Mouse (Mus musculus) kidney, adult 8-10 months (tissue): ENCODE results near the gene Rflnb.
A peak's percentile ranks its signal among the peaks of the same experiment; 100 is the strongest.
"Not testable (repeated sequence)": the region's sequence is repeated elsewhere in the genome, so short reads cannot be mapped to it uniquely, and the experiment has no call there.

Experiments used
- DNase-seq, 2 experiments: peaks; one replicate each; pipeline ENCODE4 v3.0.0; 2022

The Rflnb gene

DNA sequence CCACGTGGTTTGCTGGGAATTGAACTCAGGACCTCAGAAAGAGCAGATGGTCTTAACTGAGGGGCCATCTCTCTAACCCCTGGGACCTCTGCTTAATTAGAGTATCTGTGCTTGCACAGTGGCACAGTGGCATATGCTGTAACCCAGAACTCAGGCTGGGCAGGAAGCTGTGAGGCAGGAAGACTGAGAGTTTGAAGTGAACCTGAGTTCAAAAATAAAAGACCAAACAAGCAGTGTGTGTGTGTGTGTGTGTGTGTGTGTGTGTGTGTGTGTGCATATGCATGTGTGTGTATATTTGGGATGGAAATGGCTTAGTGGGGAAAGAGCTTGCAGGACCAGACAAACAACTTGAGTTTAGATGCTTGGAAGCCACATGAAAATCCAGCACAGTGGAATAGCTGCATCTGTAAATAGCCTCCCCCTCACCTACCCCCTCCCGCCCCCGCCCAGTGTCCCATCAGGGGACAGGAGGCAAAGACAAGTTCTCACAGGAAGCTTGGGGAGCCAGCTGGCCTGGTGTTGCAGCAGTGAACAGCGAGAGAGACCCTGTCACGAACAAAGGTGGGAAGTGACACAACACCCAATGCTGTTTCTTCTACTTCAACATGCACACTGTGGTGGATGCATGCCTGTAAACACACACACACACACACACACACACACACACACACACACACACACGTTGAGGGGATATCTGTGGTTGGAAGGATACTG lies 10.2 kb upstream of the Rflnb start:
- DNase-seq = no peak

DNA sequence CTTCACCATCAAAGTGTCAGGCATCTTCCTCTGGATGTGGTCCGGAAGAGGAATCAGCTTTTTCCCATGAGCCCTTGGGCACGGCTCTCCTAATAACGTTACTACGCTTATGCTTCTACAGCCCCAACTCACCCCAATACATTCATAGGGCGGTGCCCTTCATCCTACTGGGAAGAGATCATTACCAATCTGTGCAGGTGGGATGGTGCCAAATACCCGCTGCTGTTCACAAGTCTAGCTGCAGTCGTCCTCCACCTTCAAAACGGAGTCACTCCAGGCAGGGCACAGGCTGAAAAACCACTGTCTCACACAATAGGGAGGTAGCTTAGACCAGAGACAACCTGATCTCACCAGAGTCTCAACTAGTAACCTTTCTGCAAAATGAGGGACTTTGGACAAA lies 7.6 kb upstream of the Rflnb start:
- DNase-seq = no peak

DNA sequence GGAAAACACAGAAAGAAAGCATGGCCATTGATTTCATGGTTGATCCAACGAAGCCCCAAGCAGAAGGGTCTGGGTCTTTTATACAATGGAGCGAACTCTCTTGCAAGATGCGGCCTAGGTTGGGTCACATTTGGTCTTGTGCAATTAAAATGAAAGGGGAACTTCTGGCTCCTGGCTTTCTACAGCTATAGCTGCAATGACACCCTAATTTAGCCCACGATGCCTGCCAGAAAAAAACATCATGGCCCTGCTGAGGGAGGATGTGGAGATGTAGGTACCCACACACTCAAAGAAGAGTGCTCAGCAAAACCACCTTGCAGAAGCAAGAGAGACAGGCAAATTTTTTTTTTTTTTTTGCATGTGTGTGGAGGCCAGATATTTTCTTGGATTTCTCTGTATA lies 6.3 kb upstream of the Rflnb start:
- DNase-seq = no peak

DNA sequence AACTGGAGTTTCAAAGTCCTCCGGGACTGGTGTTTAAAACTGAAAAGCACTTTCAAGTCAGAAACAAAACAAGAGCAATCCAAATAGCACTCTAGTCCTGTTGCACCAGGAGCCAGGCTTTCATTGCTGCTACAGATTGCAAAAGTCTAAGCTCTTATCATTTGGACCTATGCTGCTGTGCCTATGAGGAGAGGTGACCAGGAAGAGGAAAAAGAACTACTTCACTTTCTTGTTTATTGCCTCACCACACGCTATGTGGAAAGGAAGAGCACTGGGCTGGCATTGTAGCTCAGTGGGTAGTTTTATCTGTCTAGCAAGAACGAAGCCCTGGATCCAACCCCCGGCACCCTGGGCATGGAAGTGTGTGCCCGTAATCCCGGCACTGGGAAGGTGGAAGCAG lies 5.8 kb upstream of the Rflnb start:
- no peak for DNase-seq

DNA sequence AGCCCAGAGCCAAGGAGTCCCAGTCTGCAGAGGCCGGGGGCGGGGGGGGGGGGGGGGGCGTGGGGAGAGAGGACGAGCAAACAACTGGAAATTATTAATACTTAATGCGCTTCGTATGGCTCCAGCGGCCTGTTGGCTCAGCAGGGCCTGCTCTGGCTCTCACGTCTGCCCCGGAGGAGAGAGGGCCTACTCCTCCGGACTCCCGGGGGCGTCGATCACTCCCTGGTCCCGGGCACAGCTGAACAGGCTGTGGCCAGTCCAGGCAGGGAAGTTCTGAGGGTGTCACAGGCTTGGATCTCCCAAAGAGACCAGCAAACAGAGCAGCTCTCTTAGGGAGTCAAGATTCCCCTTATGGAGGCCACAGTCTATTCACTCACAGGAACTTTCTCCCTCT lies 487 bp upstream of the Rflnb start:
- no peak for DNase-seq

DNA sequence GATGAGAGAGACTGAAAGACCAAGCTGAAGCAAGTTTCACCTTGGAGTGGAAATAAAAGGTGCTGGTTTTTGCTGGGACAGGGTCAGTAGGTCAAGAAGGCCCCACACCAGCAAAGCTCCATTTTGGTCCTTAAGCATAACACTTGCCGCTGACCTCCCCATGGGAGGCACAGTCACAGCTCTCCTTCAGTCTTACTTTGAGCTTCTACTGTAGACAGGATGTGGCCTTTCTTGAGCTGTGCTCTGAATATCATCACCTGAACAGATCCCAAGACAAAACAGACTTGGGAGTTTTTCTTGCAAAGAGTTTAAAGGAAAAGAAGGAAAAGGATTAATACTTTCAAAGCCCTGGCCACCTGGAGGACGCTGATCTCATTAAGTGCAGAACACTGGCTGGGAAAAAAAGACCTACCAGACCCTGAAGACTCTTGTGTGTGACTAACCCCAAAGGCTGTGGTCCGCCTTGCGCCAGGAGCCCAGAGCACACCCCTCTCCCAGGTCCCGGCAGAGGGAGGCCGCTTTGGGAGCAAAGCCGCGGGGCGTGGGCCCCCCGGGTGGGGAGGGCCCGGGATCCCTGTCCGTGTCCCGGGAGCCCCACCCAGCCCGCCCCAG lies 949 bp downstream of the Rflnb start:
- DNase-seq = no peak

DNA sequence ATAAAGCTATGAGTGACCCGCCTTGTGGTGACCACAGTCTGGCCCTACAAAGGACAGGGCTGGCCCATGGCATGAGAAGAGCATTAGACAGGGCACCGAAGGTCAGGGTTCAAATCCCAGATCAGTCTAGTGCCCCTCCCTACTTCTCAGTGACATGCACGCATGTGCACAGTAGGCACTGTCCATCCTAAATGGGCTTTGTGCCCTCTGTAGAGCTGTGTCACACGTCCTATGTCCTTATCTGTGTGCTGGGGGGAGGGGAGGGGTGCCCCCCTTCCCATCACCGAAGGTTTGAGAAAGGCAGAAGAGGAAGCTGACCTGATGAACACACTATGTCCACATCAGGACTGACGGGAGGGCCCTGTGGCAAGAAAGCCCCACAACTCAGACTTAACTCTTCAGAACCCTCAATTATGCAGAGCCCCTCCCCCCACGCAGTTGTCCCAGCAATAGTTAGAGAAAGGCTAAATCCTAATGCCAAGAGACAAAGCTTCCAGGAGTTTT lies 2.5 kb downstream of the Rflnb start:
- DNase-seq = no peak

DNA sequence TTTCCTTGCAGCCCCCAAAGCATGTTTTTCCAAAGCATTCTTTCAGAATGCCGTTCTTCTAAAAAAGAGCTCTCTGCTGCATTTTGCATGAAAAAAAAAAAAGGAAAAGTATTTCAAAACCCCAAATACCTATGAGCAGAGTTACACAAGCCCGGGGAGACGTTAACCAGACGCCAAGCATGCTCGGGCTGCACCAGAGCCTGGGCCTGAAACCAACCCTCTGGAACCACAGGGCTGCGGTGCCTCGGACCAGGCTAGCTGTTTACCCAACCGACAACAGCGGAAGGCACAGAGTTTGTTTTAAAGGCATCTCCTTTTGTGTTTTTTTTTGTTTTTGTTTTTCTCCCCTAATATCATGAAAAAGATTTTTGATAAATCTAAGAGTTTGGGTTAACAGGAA lies 6.7 kb downstream of the Rflnb start:
- no peak for DNase-seq

DNA sequence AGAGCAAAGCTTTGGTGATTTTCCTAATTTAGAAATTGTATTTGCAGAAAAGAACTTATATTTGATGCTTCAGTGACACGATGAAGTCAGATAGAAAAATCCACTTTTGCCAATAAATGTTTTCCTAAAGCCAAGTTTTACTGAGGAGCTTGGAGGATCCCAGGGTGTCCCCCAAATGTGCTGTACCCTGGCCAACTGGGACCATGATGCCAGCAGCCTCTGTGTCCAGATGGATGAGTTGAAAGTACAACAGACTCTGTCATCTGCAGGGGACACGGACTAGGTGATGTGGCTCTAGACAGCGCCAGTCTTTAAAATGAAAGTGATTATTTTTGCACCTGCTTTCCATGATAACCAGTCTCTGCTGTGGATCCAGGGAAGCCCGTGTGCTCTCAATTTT lies 7.7 kb downstream of the Rflnb start:
- no peak for DNase-seq

DNA sequence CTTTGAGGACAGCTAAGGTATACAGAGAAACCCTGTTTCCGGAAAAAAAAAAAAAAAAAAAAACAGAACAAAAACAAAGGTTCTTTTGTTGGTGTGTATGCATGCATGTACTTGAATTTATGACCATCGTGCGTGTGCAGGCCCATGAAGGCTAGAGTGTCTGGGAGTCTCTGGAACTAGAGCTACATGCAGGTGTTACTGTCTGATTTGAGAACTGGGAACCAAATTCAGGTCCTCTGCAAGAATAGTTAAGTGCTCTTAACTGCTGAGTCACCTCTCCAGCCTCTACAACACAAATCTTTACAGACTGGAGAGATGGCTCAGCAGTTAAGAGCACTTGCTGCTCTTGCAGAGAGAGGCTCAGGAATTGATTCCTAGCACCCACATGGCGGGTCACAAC lies 11.8 kb downstream of the Rflnb start:
- no peak for DNase-seq

DNA sequence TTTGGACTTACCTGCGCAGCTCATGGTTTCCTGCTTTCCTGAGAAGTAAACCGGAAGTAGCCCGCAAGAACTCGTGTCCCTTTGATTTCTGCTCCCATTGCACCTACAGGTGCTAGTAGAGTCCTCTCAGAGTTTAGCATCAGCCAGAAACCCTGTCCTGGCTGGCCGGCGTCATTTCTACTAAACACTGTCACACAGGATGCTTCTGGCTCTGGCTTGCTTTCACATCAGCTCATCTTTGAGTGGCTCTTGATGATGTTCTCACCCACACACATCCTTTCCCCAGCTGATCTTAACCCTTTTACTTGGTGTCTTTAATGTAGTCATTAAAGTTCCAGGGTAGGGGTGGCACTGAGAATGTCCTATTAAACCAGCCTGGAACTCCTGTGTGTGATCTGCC lies 12.3 kb downstream of the Rflnb start:
- DNase-seq = no peak

DNA sequence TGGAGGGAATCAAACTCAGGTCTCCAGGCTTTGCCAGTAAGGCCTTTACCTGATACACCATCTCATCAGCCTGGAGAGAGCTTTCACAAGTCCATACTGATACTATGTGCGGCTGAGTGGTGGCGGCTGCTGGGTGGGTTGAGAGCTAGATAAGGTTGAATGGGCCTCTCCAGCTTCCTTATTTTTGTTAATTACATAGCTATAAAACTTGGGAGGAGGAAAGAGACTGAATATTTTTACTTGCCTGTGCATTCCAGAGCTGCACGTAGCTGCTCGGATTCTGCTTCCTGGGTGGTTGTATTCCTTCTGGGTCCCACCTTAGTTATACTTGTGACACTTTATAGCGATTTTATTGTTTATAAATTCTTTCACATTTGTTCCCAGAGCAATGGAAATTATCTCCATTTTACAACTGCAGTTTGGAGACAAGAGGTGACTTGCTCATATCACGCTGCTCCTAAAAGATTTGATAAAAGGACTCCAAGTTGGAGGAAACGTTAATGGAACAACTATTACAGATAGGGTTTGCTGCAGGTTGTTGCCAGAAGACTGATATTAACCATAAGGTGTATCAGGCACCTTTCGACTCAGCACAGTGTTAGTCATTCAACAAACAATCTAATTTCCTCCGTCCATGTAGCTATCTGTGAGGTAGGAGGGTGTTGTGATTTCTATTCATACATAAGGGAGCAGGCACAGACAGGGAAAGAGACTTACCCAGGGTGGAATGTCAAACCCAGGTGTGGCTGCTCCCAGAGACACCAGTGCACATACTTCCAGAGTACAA lies 16.6 kb downstream of the Rflnb start:
- DNase-seq = no peak

DNA sequence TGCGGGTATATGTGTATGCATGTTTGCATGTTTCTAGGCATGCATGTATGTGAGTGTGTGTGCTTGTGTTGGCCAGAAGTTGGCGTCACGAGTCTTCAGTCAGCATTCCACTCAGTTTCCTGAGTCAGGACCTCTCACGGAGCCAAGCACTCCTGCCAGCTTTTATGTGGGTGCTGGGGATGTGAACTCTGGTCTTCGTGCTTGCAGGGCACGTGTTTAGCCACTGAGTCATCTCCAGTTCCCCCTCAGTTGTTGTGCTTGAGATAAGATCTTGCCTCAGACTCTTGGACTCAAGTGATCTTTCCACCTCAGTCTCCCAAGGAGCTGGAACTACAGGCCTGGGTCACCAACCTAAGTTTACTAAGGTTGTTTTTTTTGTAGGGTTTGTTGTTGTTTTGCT lies 18.5 kb downstream of the Rflnb start:
- no peak for DNase-seq

DNA sequence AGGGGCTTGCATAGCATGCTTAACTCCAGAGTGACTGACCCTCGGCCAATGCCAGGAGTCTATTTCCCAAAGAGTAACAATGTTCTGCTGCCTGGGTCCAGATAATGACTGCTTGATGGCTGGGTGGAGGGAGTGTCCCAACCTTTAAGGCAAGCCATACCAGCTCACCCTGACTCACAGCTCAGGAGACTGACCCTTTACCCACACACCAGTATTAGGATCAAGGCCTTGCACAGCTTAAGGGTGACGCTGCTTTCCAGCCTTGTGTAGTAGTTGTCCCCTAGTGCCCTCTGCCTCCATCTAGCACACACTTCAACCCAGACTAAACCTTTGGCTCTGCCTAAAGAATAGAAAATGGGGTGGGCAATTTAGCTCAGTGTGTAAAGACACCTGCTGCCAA lies 19.4 kb downstream of the Rflnb start:
- no peak for DNase-seq

DNA sequence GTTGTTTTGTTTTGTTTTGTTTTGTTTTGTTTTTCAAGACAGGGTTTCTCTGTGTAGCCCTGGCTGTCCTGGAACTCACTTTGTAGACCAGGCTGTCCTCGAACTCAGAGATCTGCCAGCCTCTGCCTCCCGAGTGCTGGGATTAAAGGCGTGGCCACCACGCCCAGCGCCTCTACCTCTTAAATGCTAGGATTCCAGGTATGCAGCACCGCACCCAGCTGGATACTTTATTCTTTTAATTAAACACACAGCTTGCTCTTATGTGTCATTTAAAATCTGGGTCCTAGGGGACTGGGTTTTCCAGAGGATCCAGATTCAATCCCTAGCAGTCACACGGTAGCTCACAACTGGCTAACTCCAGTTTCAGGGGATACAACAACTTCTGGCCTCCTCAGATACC lies 23.3 kb downstream of the Rflnb start:
- not testable (repeated sequence) for DNase-seq

DNA sequence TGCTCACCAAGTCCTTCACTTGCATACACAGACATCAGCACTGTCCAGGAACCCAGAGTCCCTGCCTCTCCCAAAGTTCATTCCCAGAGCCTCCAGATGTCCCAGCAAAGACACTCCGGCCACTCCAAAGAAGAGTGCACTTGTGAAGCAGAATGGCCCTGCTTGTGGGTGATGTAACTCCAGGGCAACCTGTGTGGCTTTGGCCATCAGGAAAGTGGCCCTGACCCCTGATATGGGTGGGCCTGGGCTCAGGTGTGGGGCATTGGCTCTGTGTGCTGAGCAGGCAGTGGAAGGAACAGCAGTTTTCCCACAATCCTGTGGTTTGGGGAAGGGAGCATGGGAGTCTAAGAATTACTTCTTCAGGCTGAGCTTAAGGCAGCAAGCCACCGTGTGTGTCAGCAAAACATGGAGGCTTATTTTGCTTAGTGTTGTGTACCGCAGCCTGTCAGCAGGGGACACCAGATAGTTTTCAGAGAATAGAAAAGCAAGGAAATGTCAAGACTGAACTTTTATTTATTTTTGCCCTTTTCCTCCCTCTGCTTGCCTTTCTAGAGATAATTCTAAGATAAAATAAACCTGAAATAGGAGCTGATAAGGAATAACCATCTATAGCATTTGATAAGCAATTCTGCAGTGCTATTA lies 26.2 kb downstream of the Rflnb start:
- DNase-seq = no peak

DNA sequence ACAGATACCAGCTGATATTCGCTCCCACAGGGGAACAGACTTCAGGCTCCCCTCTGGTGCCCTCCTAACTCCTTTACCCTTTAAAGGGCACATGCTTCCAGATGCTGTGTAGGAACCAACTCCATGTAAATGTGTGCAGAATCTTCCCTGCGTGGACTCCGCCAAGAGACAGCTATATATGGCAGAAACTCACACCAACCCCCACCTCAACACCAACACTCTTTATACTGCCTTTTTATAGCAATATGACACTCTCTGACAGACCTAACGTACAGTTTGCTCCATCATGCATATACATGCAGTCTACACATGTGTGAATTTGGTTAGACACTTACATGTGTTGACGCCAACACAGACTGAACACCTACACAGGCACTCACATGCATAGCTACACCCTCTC lies 26.9 kb downstream of the Rflnb start:
- no peak for DNase-seq

DNA sequence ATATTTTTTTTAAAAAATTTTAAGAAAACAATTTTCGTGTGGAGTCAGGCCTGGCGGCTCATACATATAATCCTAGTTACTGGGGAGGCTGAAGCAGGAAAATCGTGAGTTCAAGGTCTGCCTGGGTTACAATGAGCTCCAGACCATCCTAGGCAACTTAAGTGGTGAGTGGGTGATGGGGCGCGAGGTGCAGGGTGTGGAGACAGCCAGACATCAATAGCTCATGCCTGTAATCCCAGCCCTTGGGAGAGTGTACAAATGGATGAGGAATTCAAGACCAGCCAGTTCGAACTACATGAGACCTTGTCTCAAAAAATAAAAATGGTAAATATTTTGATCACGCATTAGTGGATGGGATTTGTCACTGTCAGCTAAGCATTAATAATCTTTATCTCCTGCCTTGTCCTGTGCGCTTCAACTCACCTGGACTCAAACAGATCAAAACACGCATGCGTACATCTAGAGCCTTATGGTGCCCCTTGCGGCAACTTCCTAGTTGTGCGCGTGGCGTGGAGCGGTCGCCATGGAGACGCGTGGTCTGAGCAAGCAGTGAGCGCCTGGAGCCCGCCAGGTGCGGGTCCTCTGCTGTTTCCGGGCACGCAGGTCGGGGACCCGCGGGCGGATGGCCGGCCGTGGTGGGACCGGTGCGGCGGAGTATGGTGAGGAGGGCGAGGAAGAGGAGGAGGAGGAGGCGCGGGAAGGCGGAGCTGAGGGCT lies 28.0 kb downstream of the Rflnb start, which contains the start of gene 1700016K19Rik:
1700016K19Rik (plus strand) TSS at position 473 of the 716 bp plus-strand sequence.
- peak; percentile 81 to 90 for DNase-seq

DNA sequence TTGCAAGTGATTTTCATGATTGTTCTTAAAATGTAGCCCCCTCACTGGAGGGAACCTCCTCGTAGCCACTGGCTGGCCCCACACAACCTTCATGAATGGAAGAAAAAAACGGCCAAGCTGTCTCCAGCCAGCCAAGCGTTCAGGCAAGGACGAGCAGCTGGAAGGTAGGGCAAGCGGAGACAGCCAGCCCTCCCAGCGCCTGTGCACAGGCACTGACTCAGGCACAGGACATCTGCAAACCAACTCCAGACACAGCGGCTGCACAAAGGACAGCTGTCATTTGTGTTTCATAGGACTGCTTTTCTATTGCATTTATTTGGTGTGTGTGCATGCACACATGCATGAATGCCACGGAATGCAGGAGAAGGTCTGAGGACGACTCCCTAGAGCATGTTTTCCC lies 33.2 kb downstream of the Rflnb start:
- no peak for DNase-seq

DNA sequence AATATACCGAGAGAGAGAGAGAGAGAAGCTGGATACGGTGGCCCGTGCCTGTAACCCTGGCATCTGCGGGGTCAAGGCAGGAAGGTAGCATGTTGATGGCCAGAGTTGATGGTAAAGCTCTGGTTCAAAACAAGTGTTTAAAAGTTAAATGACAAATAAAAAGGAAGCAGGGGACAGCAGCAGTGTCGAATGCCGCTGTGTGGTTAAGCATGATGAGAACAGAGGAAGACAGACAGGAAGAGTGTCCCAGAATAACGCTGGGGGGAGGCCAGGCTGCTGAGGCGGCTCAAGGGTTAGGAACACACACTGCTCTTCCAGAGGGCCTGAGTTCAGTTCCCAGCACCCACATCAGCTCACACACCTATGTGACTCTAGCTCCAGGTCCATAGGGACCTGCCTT lies 35.1 kb downstream of the Rflnb start:
- no peak for DNase-seq

DNA sequence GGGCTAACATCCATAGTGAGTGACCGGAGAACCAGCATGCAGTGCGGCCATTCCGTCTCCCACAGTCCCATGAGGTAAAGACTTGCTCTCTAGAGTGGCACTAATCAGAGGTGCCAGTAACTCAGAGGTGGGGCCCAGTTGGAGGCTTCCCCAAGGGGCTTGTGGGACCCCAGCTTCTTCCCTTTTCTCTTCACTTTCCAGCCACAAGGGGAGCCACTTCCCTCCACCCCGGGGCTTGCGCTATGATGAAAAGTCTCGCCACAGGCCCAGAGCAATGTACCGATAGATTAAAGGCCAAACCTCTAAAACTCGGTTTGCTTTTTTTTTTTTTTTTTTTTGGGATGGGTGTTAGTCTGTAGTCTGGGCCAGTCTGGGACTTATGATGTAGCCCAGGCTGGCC lies 35.7 kb downstream of the Rflnb start:
- no peak for DNase-seq

DNA sequence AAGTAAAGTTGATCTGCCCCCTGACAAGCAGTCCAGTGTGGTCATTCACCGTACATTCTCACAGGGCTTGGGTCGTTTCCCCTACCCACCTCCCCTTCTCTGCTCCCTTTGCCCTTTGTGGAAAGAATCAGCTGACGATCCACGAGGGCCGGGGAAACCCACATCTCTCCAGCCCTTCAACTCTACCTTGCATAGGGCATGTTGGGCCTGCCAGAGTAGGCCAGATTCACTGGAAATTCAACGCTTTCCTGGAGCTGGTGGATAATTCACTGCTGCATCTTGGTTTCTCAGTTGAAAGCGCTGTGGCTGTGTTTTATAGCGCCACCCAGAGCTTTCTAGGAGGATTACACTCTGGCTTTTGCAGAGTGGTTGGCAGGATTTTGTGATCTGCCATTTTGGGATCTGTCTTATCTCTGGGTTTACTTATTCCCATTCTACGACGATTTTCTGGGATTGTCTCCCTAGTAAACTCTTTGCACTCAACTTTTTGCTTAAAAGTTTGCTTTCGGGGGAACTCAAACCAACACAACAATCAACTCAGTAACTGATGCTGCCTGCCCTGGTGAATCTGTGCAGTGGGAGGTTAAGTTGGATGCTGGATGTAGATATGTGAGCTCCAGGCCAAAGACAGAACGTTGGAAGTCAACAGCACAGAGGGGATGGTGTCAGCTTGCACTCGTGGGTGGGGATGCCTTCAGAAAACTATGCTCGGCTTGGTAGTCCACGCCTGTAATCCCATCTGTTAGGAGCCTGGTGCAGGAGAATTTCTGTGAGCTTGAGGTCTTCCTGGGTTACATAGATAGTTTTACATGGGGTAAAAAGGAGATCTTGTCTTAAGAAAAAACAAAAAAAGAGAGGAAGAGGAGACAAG lies 36.4 kb downstream of the Rflnb start:
- no peak for DNase-seq
